Mouse (Mus musculus): Measurements from ENCODE around the gene Gstm6.

GRCm38 (mm10) chr3:107900955-107901673 lies 42.4 kb downstream of the Gstm6 start:
- TF ChIP-seq CTCF (IDR thresholded peaks at IDR 0.05; ENCODE audit: borderline replicate concordance, insufficient read depth, low read length) (no peak), POLR2A (IDR thresholded peaks at IDR 0.05; ENCODE audit: low read depth, low read length) (no peak)
